Mouse (Mus musculus): ENCODE measurements around the gene Dmgdh.

Dmgdh gene

GRCm38 (mm10) chr13:93773704-93774315 is 99.6 kb downstream of the Dmgdh start:
- peak; percentile 67 for DNase-seq

DNA sequence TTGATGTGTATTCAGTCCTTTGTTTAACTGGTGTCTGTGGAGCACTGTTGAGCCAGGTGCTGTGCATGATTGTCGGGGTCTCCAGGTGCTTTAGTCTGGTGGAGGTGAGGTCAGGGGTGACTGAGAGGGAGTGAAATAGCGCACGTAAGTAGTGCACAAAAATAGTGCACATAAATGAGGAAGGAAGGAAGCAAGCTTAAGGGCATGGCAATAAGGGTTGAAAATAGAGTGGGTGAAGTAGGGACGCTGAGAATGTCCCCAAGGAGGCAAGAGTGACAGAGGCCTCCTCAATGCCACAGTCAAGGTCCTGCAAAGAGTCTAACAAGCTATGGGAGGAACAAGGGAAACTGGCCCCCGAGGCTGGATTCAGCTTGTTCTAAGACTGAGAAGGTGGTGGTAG is 108.6 kb downstream of the Dmgdh start:
- peak; percentile 86 for DNase-seq

GRCm38 (mm10) chr13:93785329-93785728 is 111.1 kb downstream of the Dmgdh start:
- DNase-seq: peak; percentile 71

GRCm38 (mm10) chr13:93786051-93786450 is 111.8 kb downstream of the Dmgdh start:
- peak; percentile 79 for DNase-seq

- DNase-seq: peak; percentile 86
Measured at GRCm38 (mm10) chr13:93787647-93788046, 113.4 kb downstream of the Dmgdh start.

DNA sequence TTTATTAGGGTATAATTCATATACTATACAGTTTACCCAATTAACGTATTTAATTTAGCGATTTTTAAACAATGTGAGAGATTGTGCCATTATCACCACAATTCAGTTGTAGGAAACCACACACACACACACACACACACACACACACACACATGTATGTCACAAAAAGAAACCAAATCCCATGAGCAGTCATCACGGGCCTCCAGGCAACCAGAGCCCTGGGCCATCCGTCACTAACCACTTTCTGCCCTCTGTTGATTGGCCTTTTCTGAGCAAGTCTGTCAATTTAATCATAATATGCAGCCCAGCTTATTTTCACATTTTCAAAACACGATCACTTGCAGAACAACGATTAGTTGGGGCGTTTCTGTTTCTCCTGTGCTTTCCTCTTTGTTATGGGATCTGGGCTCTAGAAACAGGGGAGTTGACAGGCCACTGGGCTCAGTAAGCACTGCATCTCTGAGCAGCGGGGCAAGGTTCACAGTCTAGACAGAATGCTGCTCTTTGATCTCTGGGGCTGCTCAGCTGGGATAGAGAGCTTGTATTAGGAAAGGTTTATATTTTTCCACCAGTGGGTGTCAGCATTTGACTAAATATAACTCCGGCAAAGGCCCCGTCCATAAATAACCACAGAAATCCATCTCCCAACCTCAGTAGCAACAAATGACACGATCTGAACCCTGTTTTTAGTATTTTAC is 118.9 kb downstream of the Dmgdh start:
- peak; percentile 74 for DNase-seq

GRCm38 (mm10) chr13:93793643-93794182 is 119.5 kb downstream of the Dmgdh start:
- DNase-seq: peak; percentile 54

DNA sequence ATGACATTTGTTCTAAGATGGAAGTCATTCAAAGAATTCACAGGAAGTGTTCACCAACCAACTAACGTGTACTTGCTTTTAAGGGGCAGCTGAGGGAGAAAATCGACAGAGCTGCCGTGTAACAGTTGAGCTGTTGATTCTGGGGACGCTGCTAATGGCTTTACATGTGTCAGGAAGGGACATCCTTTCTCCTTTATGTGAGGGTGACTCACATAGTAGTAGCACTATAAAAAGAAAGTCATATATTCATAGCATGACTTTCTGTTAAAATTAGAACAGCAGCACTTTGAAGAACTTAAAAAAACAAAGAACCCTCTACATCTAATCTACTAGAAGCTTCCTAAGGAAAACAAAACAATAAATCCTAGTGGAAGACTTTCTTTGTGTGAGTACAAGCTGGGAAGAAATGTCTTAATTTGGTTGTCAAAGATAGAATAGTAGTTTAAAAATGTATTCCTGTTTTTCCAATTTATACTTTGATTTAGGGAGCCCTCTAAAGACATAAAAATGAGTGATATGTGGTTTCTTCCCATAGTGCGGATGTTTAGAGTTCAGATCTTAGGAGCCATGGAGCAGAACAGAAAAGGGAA is 122.9 kb downstream of the Dmgdh start:
- DNase-seq: no peak

Data from heart, adult 11 months (tissue).